Mouse (Mus musculus): Measurements from ENCODE around the gene Tmem87b. TPM values are rescaled to one million over a fixed set of nuclear protein-coding genes. Genes with fewer than 3 reads are reported as not detected.

Gene Tmem87b
- polyA plus RNA-seq, 1 experiment from 2014 or later, result 35.1 TPM

- Histone ChIP-seq H3K4me3 (ENCODE audit: low read length) (no peak overlapping the region), H3K27ac (ENCODE audit: low read depth, low read length) (no peak overlapping the region), H3K4me2 (ENCODE audit: low read length) (no peak overlapping the region), H3K9ac (ENCODE audit: low read depth, low read length) (no peak overlapping the region), H3K36me3 (ENCODE audit: control insufficient read depth, insufficient read depth, low read length) (no peaks in the 10 kb centered on the region), H3K27me3 (replicated peaks; ENCODE audit: control insufficient read depth, insufficient read depth, low read length) (no peaks in the 10 kb centered on the region), H3K4me1 (ENCODE audit: control insufficient read depth, insufficient read depth, low read depth, low read length) (0 out of 2 replicates have a peak, but pooled peaks cover 4% of the 10 kb centered on the region), H3K9me3 (ENCODE audit: control insufficient read depth, low read length) (no peaks in the 10 kb centered on the region)
- 93% methylated on average over 4 of the region's 4 CpGs for WGBS
- ATAC-seq, result no peak
Measured at GRCm38 (mm10) chr2:128890661-128891335, 72.9 kb downstream of the Tmem87b start.

- peak overlapping the region; percentile 69 for H3K9ac ChIP-seq (ENCODE audit: low read depth, low read length)
- WGBS, result 4% methylated on average over 34 of the region's 37 CpGs
- H3K4me3 ChIP-seq (ENCODE audit: low read length), result peak overlapping the region; percentile 49
- no peaks in the 10 kb centered on the region for H3K9me3 ChIP-seq (ENCODE audit: control insufficient read depth, low read length)
- H3K36me3 ChIP-seq (ENCODE audit: control insufficient read depth, insufficient read depth, low read length), result no peaks in the 10 kb centered on the region
- ATAC-seq, result peak; percentile 73
- 0 out of 2 replicates have a peak, but pooled peaks cover 4% of the 10 kb centered on the region for H3K4me1 ChIP-seq (ENCODE audit: control insufficient read depth, insufficient read depth, low read depth, low read length)
- peak overlapping the region; percentile 24; the same call in 1 of the 2 replicates for H3K27ac ChIP-seq (ENCODE audit: low read depth, low read length)
- no peaks in the 10 kb centered on the region for H3K27me3 ChIP-seq (replicated peaks; ENCODE audit: control insufficient read depth, insufficient read depth, low read length)
- peak overlapping the region; percentile 92 for H3K4me2 ChIP-seq (ENCODE audit: low read length)
Measured at GRCm38 (mm10) chr2:128892180-128892721, 74.3 kb downstream of the Tmem87b start.

- WGBS, result 75% methylated on average over 6 of the region's 6 CpGs
- Histone ChIP-seq H3K36me3 (ENCODE audit: control insufficient read depth, insufficient read depth, low read length) (no peaks in the 10 kb centered on the region), H3K9ac (ENCODE audit: low read depth, low read length) (no peak overlapping the region), H3K4me3 (ENCODE audit: low read length) (no peak overlapping the region), H3K4me1 (ENCODE audit: control insufficient read depth, insufficient read depth, low read depth, low read length) (no peaks in the 10 kb centered on the region), H3K27ac (ENCODE audit: low read depth, low read length) (no peak overlapping the region), H3K27me3 (replicated peaks; ENCODE audit: control insufficient read depth, insufficient read depth, low read length) (no peaks in the 10 kb centered on the region), H3K9me3 (ENCODE audit: control insufficient read depth, low read length) (peaks cover 7% of the 10 kb centered on the region), H3K4me2 (ENCODE audit: low read length) (no peak overlapping the region)
- ATAC-seq, result peak; percentile 50; the same call in 1 of the 2 replicates
Measured at GRCm38 (mm10) chr2:128902843-128903242, 84.9 kb downstream of the Tmem87b start.

- WGBS, result 81% methylated on average over 3 of the region's 3 CpGs
- Histone ChIP-seq H3K27me3 (replicated peaks; ENCODE audit: control insufficient read depth, insufficient read depth, low read length) (no peaks in the 10 kb centered on the region), H3K4me1 (ENCODE audit: control insufficient read depth, insufficient read depth, low read depth, low read length) (no peaks in the 10 kb centered on the region), H3K27ac (ENCODE audit: low read depth, low read length) (no peak overlapping the region), H3K4me2 (ENCODE audit: low read length) (no peak overlapping the region), H3K9ac (ENCODE audit: low read depth, low read length) (no peak overlapping the region), H3K4me3 (ENCODE audit: low read length) (no peak overlapping the region), H3K36me3 (ENCODE audit: control insufficient read depth, insufficient read depth, low read length) (no peaks in the 10 kb centered on the region), H3K9me3 (ENCODE audit: control insufficient read depth, low read length) (peaks cover 7% of the 10 kb centered on the region)
- no peak for ATAC-seq
Measured at GRCm38 (mm10) chr2:128903661-128904060, 85.7 kb downstream of the Tmem87b start.

Other genes with a start within 250 kb of the Tmem87b start
- gene Spdye4c, start 226.9 kb upstream of the Tmem87b start, polyA plus RNA-seq (2015; fragmentation: Nextera tagmentation; extraction: Ambion mirVana), result not detected in 2 replicates
- 36.6 and 40.7 TPM in 2 replicates for gene Anapc1, start 130.7 kb upstream of the Tmem87b start, polyA plus RNA-seq (2015; fragmentation: Nextera tagmentation; extraction: Ambion mirVana)
- gene Mertk, start 119.2 kb upstream of the Tmem87b start, polyA plus RNA-seq (2015; fragmentation: Nextera tagmentation; extraction: Ambion mirVana), result 2.8 and 3.4 TPM in 2 replicates
- 3.7 and 4.3 TPM in 2 replicates for gene Fbln7, start 44.9 kb downstream of the Tmem87b start, polyA plus RNA-seq (2015; fragmentation: Nextera tagmentation; extraction: Ambion mirVana)
- 13.8 and 14.1 TPM in 2 replicates for gene Zc3h8, start 126.0 kb downstream of the Tmem87b start, polyA plus RNA-seq (2015; fragmentation: Nextera tagmentation; extraction: Ambion mirVana)
- gene Zc3h6, start 149.3 kb downstream of the Tmem87b start, polyA plus RNA-seq (2015; fragmentation: Nextera tagmentation; extraction: Ambion mirVana), result 3.5 and 4.1 TPM in 2 replicates
- 16.7 and 17.0 TPM in 2 replicates for gene Gm10762, start 149.6 kb downstream of the Tmem87b start, polyA plus RNA-seq (2015; fragmentation: Nextera tagmentation; extraction: Ambion mirVana)
- gene Vinac1, start 230.1 kb downstream of the Tmem87b start, polyA plus RNA-seq (2015; fragmentation: Nextera tagmentation; extraction: Ambion mirVana), result 0.70 and 0.92 TPM in 2 replicates
- gene Ttl, start 247.8 kb downstream of the Tmem87b start, polyA plus RNA-seq (2015; fragmentation: Nextera tagmentation; extraction: Ambion mirVana), result 38.2 and 46.9 TPM in 2 replicates